Mouse (Mus musculus) R1 (cell line): ENCODE data around the gene Olfr141.

Source experiments
- DNase-seq: peaks from one replicate; pipeline ENCODE4 v3.0.0-alpha.2; 2018; ENCODE audit warnings: low read depth, low spot score

Gene Olfr141

DNA sequence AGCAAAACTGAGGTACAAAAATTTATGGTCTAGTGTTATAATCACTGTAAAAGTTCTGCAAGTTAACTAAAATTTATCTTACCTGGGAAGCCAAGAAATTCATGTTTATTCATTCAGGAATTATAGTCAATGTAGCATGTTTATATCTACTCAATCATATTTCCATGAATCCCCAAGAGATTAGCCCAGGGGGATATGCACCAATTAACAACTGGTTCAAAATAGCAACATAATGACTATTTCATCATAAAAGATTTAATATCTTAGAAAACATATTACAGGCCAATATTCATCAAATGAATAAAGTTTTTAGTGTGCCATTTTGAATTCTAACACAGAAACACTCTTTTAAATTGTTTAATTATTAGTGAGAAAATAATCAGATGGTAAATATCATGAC, at the start of gene Olfr141:
Olfr141 (minus strand) TSS at position 101 of the 400 bp plus-strand sequence.
- no peak for DNase-seq

GRCm38 (mm10) chr2:86851596-86851995, 41.8 kb upstream of the Olfr141 start, which contains the start of gene Olfr1095:
TSS of gene Olfr1095 (minus strand) at chr2:86851696.
- no peak for DNase-seq

GRCm38 (mm10) chr2:86824363-86824762, 14.5 kb upstream of the Olfr141 start, which contains the start of gene Olfr1094:
TSS of gene Olfr1094 (plus strand) at chr2:86824663.
- no peak for DNase-seq

GRCm38 (mm10) chr2:86782179-86782578, 27.6 kb downstream of the Olfr141 start, which contains the start of gene Olfr1093:
TSS of gene Olfr1093 (plus strand) at chr2:86782479.
- DNase-seq: no peak

GRCm38 (mm10) chr2:86761050-86761449, 48.8 kb downstream of the Olfr141 start:
- no peak for DNase-seq

DNA sequence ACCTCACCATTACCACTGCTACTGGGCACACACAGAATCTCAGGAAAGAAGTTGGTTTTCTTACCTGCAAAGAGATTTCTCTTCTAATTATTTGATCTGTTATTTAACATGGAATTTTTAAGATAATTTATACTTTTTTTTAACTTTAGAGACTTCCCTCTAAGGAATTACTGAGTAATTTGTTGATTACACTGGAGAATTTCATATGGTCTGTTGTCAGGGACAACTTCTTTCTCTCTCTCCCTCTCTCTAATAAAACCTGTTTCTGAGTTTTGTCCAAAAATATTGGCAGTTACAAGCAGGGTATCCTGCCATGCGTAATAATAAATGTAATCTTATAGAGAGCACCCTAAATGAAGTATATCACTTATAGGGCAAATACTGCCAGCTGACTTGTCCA, 50.9 kb downstream of the Olfr141 start, which contains the start of gene Olfr1090:
Olfr1090 (minus strand) TSS at position 101 of the 400 bp plus-strand sequence.
- DNase-seq: no peak
